Mouse (Mus musculus): ENCODE results near the gene Togaram2.

- TF ChIP-seq POLR2A (IDR thresholded peaks at IDR 0.05; ENCODE audit: borderline replicate concordance, insufficient read depth, low read length) (no peak), CTCF (IDR thresholded peaks at IDR 0.05; ENCODE audit: borderline replicate concordance, insufficient read depth, low read depth, low read length) (no peak)
These were observed 76.6 kb downstream of the Togaram2 start for GRCm38 (mm10) chr17:71749616-71750168.

Measured in cerebellum, adult 2 months (tissue).